Mouse (Mus musculus) spleen, postnatal 0 days (tissue): ENCODE data around the gene Magee2. TPM values are rescaled to one million over a fixed set of nuclear protein-coding genes. Genes with fewer than 3 reads are reported as not detected.

Source experiments
- polyA plus RNA-seq: library from polyadenylated mRNA; unstranded; fragments of >200 nt; fragmentation: Nextera tagmentation; extraction: Ambion mirVana; gene quantifications from 2 replicates; pipeline ENCODE4 v1.2.1, GENCODE M21; 2015

Magee2 gene
- polyA plus RNA-seq = 0.35 TPM in 2 replicates

DNA sequence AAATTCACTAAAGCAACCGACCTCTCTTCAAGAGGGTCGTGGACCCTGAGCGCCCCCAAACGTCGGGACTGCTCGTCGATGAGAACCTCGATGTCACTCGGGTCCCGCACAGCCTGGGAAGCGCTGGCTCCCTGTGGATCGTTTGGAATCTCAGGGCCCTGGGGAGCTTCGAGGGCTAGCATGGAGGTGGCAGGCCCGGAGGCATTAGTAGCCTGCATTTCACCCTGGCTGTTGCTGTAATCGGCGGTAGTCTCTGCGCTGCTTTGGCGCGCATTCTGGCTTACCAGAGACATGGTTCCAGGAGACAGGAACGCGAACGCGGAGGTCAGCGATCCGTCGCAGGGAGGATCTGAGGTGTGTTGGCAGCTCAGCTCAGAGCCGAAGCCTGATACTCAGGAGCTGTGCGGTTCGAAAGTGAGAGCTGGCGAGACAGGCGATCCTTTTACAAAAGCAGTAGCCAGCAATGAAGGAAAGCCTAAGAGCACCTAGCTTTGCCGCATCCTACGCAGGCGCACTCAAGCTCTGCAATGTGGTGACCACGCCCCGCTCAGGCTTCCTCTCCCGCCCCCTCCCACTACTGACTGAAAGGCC lies at the start of gene Magee2:
Magee2 (minus strand) TSS at position 517 of the 591 bp plus-strand sequence.

Other genes with a start within 250 kb of the Magee2 start
- 2.3 TPM in 2 replicates for gene Zdhhc15, start 186.2 kb downstream of the Magee2 start, polyA plus RNA-seq
- 50.9 and 52.9 TPM in 2 replicates for gene Pbdc1, start 222.5 kb upstream of the Magee2 start, polyA plus RNA-seq